Mouse (Mus musculus) CH12F3 (cell line): ENCODE data around the gene Dus1l.
"Not testable (repeated sequence)": the region's sequence is repeated elsewhere in the genome, so short reads cannot be mapped to it uniquely, and the experiment has no call there.

Experiments
- in situ Hi-C: fragments of 300-500 bp; cut with MboI; formaldehyde crosslinking; loops from 2 replicates; pipeline ENCODE4 v1.14.3; 2020; ENCODE audit warnings: low sequenced_read_pairs

The Dus1l gene

GRCm38 (mm10) chr11:120820546-120820945 lies 24.3 kb upstream of the Dus1l start:
- in situ Hi-C loops = no loop called here

GRCm38 (mm10) chr11:120819556-120819955 lies 23.4 kb upstream of the Dus1l start:
- in situ Hi-C loops = no loop called here

- in situ Hi-C loops = no loop called here
Measured at GRCm38 (mm10) chr11:120818251-120818650, 22.0 kb upstream of the Dus1l start.

GRCm38 (mm10) chr11:120817358-120817757 lies 21.2 kb upstream of the Dus1l start:
- in situ Hi-C loops = no loop called here

GRCm38 (mm10) chr11:120812068-120812467 lies 15.9 kb upstream of the Dus1l start:
- in situ Hi-C loops = no loop called here

GRCm38 (mm10) chr11:120808010-120808409 lies 11.8 kb upstream of the Dus1l start:
- in situ Hi-C loops = no loop called here

- in situ Hi-C loops = no loop called here
Measured at GRCm38 (mm10) chr11:120805375-120806298, 9.4 kb upstream of the Dus1l start.

- in situ Hi-C loops = no loop called here
Measured at GRCm38 (mm10) chr11:120804769-120805168, 8.6 kb upstream of the Dus1l start.

GRCm38 (mm10) chr11:120804274-120804673 lies 8.1 kb upstream of the Dus1l start:
- in situ Hi-C loops = no loop called here

GRCm38 (mm10) chr11:120800061-120800904 lies 4.1 kb upstream of the Dus1l start:
- in situ Hi-C loops = no loop called here

- in situ Hi-C loops = no loop called here
Measured at GRCm38 (mm10) chr11:120799316-120799890, 3.2 kb upstream of the Dus1l start.

GRCm38 (mm10) chr11:120798244-120798643 lies 2.0 kb upstream of the Dus1l start:
- in situ Hi-C loops = no loop called here

GRCm38 (mm10) chr11:120796614-120796946 lies 377 bp upstream of the Dus1l start:
- in situ Hi-C loops = no loop called here

- in situ Hi-C loops = no loop called here
Measured at GRCm38 (mm10) chr11:120792652-120793051, 3.6 kb downstream of the Dus1l start.

GRCm38 (mm10) chr11:120789810-120790209 lies 6.4 kb downstream of the Dus1l start:
- in situ Hi-C loops = no loop called here

- in situ Hi-C loops = no loop called here
Measured at GRCm38 (mm10) chr11:120789355-120789754, 6.8 kb downstream of the Dus1l start.

- in situ Hi-C loops = not testable (repeated sequence)
Measured at GRCm38 (mm10) chr11:120788460-120788859, 7.7 kb downstream of the Dus1l start.

- in situ Hi-C loops = no loop called here
Measured at GRCm38 (mm10) chr11:120785145-120785544, 11.1 kb downstream of the Dus1l start.

GRCm38 (mm10) chr11:120784064-120784791 lies 12.0 kb downstream of the Dus1l start, which contains the start of the genes Rfng and Gps1:
Gene Rfng, minus strand, starts transcription at chr11:120784207.
Gene Gps1, plus strand, starts transcription at chr11:120784272.
- in situ Hi-C loops = no loop called here

- in situ Hi-C loops = no loop called here
Measured at GRCm38 (mm10) chr11:120783426-120784063, 12.7 kb downstream of the Dus1l start.
